Mouse (Mus musculus) midbrain, embryonic 11.5 days (tissue): ENCODE measurements around the gene Olfr1466. TPM values are rescaled to one million over a fixed set of nuclear protein-coding genes. Genes with fewer than 3 reads are reported as not detected.

Experiments
- ATAC-seq: fragments of 200-750 bp; cut with Nextera tagmentation; 2 replicates; pipeline ENCODE4 v1.8.0; 2017; ENCODE audit warnings: moderate TSS enrichment, moderate library complexity; ENCODE audit not compliant: low FRiP score
- DNase-seq: peaks from one replicate; pipeline ENCODE4 v3.0.0; 2015; ENCODE audit warnings: low spot score; ENCODE audit errors: missing footprints
- H3K27ac ChIP-seq: fragments of 300-500 bp; sonication (generic); 2 replicates; pipeline ENCODE4 v1.5.1; 2014; ENCODE audit warnings: low read depth, low read length
- H3K27me3 ChIP-seq: fragments of 300-500 bp; sonication (generic); 2 replicates; pipeline ENCODE4 v1.6.1; 2014; ENCODE audit warnings: mild to moderate bottlenecking, low read length, moderate library complexity, mixed read lengths; ENCODE audit not compliant: control insufficient read depth, insufficient read depth
- H3K36me3 ChIP-seq: fragments of 300-500 bp; sonication (generic); 2 replicates; pipeline ENCODE4 v1.6.1; 2014; ENCODE audit warnings: mild to moderate bottlenecking, low read length, moderate library complexity, mixed read lengths; ENCODE audit not compliant: control insufficient read depth, insufficient read depth
- H3K4me1 ChIP-seq: fragments of 300-500 bp; sonication (generic); 2 replicates; pipeline ENCODE4 v1.6.1; 2014; ENCODE audit warnings: low read length; ENCODE audit not compliant: control insufficient read depth, insufficient read depth
- H3K4me2 ChIP-seq: fragments of 300-500 bp; sonication (generic); 2 replicates; pipeline ENCODE4 v1.6.1; 2014; ENCODE audit warnings: mild to moderate bottlenecking, moderate library complexity
- H3K4me3 ChIP-seq: fragments of 300-500 bp; sonication (generic); 2 replicates; pipeline ENCODE4 v1.5.1; 2014; ENCODE audit warnings: low read depth, low read length
- H3K9ac ChIP-seq: fragments of 300-500 bp; sonication (generic); 2 replicates; pipeline ENCODE4 v1.6.1; 2014; ENCODE audit warnings: low read length
- H3K9me3 ChIP-seq: fragments of 300-500 bp; sonication (generic); 2 replicates; pipeline ENCODE4 v1.6.1; 2016; ENCODE audit warnings: low read length; ENCODE audit not compliant: control insufficient read depth
- WGBS: fragments of 180-500 bp; shearing (Covaris S2); extraction: QIAGEN DNeasy Blood & Tissue Kit; methylation state at CpG from one replicate; pipeline ENCODE4 v1.1.7; 2014; 5-methylcytosine and 5-hydroxymethylcytosine counted together
- polyA plus RNA-seq: library from polyadenylated mRNA; unstranded; fragments of >200 nt; fragmentation: Nextera tagmentation; extraction: Ambion mirVana; gene quantifications from 2 replicates; pipeline ENCODE4 v1.2.1, GENCODE M21; 2014

Gene Olfr1466
- not detected in 2 replicates for polyA plus RNA-seq

DNA sequence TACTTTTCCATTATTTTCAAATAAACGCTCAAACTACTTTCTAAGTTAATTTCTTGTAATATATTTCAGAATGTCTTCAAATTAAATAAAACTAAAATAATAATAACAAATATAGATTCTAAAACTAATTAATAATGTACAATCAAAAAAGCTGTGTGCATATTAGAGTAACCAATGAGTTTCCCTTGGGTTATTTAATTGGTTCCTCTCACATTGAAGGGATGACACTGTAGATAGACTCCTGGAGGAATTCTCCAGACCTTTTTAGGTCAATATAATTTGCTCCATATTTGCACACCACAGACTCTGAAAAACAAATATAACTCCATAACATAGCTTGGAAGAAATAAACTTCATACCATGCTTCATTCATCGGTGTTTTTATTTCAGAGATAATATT, at the start of gene Olfr1466:
Gene Olfr1466, plus strand, starts transcription at position 301 of the 400 bp plus-strand sequence.
- 89% methylated on average over 2 of the region's 2 CpGs for WGBS
- Histone ChIP-seq H3K36me3 (no peaks in the 10 kb centered on the region), H3K9me3 (peaks cover 8% of the 10 kb centered on the region; the same call in 1 of the 2 replicates), H3K27ac (no peak within 1 kb of the TSS), H3K9ac (no peak within 1 kb of the TSS), H3K4me1 (no peaks in the 10 kb centered on the region), H3K4me2 (no peak within 1 kb of the TSS), H3K4me3 (no peak within 1 kb of the TSS), H3K27me3 (no peaks in the 10 kb centered on the region)
- no peak for DNase-seq
- no peak for ATAC-seq

DNA sequence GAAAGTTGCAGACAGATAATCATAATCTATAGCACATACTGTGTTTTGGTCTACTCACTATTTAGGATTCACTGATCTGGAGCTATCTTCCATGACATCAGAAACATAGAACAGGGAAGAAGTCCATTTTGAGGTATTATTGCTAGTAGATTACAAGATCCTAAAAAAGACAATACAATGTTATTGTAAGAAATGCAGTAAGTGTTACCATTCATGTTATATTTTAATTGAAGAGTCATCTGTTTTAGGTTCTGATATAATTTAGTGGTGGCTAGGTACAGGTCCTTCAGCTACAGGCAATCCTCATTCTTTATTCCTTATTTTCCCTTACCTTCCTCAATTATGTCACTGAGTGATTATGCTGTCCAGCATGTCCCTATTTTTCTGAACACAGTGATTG, 23.2 kb upstream of the Olfr1466 start, which contains the start of gene Olfr1465:
Gene Olfr1465, minus strand, starts transcription at position 101 of the 400 bp plus-strand sequence.
- Histone ChIP-seq H3K9me3 (no peaks in the 10 kb centered on the region; the same call in 1 of the 2 replicates), H3K36me3 (no peaks in the 10 kb centered on the region), H3K4me3 (no peak within 1 kb of the TSS), H3K27me3 (no peaks in the 10 kb centered on the region), H3K9ac (no peak within 1 kb of the TSS), H3K4me1 (no peaks in the 10 kb centered on the region), H3K27ac (no peak within 1 kb of the TSS), H3K4me2 (no peak within 1 kb of the TSS)
- DNase-seq (no peak), ATAC-seq (no peak)

DNA sequence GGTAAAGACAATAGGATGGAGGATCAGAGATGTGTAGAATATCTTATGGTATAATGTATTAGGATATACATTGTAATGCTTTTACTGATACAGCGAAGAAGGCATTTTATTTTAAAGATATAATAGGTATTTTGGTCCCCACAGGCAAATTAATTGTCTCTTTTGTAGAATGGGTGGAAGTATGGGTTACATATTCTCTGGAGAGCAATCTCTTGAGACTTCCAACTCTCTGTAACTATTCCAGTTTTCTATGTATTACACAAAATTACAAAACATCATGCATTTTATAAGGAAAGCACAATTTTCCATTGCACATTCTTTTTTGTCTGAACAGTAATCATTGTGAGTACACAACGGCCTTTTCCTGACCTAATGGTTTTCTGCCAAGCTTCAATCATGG, 23.3 kb downstream of the Olfr1466 start, which contains the start of gene Olfr1467:
Gene Olfr1467, plus strand, starts transcription at position 301 of the 400 bp plus-strand sequence.
- 79% methylated on average over 2 of the region's 2 CpGs for WGBS

More for the DNA sequence above, 23.3 kb downstream of the Olfr1466 start, which contains the start of gene Olfr1467:
- H3K4me2 ChIP-seq: no peak within 1 kb of the TSS
- no peaks in the 10 kb centered on the region for H3K36me3 ChIP-seq
- H3K9me3 ChIP-seq: peaks cover 3% of the 10 kb centered on the region; the same call in 1 of the 2 replicates
- H3K27me3 ChIP-seq: no peaks in the 10 kb centered on the region
- no peak within 1 kb of the TSS for H3K9ac ChIP-seq
- no peak for ATAC-seq
- no peak for DNase-seq
- no peaks in the 10 kb centered on the region for H3K4me1 ChIP-seq
- H3K27ac ChIP-seq: no peak within 1 kb of the TSS
- H3K4me3 ChIP-seq: no peak within 1 kb of the TSS

Other genes starting within 250 kb of the Olfr1466 start
- gene Olfr1457, start 241.0 kb upstream of the Olfr1466 start, polyA plus RNA-seq: not detected in 2 replicates
- not detected in 2 replicates for gene Olfr1458, start 232.1 kb upstream of the Olfr1466 start, polyA plus RNA-seq
- not detected in 2 replicates for gene Olfr1459, start 189.3 kb upstream of the Olfr1466 start, polyA plus RNA-seq
- not detected in 2 replicates for gene Olfr1461, start 175.9 kb upstream of the Olfr1466 start, polyA plus RNA-seq
- not detected in 2 replicates for gene Olfr1462, start 153.1 kb upstream of the Olfr1466 start, polyA plus RNA-seq
- gene Olfr1463, start 107.5 kb upstream of the Olfr1466 start, polyA plus RNA-seq: not detected in 2 replicates
- gene Olfr1465, start 23.3 kb upstream of the Olfr1466 start, polyA plus RNA-seq: not detected in 2 replicates
- not detected in 2 replicates for gene Olfr1467, start 23.4 kb downstream of the Olfr1466 start, polyA plus RNA-seq
- not detected in 2 replicates for gene Olfr1469, start 69.0 kb downstream of the Olfr1466 start, polyA plus RNA-seq
- gene Olfr1471, start 104.5 kb downstream of the Olfr1466 start, polyA plus RNA-seq: not detected in 2 replicates
- gene Olfr1472, start 117.2 kb downstream of the Olfr1466 start, polyA plus RNA-seq: not detected in 2 replicates
- gene Olfr1474, start 130.7 kb downstream of the Olfr1466 start, polyA plus RNA-seq: not detected in 2 replicates
- not detected in 2 replicates for gene Olfr1475, start 141.3 kb downstream of the Olfr1466 start, polyA plus RNA-seq
- not detected in 2 replicates for gene Olfr1477, start 161.7 kb downstream of the Olfr1466 start, polyA plus RNA-seq
- not detected in 2 replicates for gene Olfr1480, start 189.1 kb downstream of the Olfr1466 start, polyA plus RNA-seq
- not detected in 2 replicates for gene Olfr1484, start 244.6 kb downstream of the Olfr1466 start, polyA plus RNA-seq